Mouse (Mus musculus): Measurements from ENCODE around the gene Wdr18.
A peak's percentile ranks its signal among the peaks of the same experiment; 100 is the strongest.

Gene Wdr18

GRCm38 (mm10) chr10:79927324-79928029 is 32.5 kb upstream of the Wdr18 start:
- peak; percentile 39 for DNase-seq (ENCODE audit: low read depth, low spot score)

- no peak for DNase-seq (ENCODE audit: low read depth, low spot score)
Measured at GRCm38 (mm10) chr10:79928030-79928694, 31.8 kb upstream of the Wdr18 start.

GRCm38 (mm10) chr10:79928907-79929701 is 30.8 kb upstream of the Wdr18 start:
- DNase-seq (ENCODE audit: low read depth, low spot score): no peak

- DNase-seq (ENCODE audit: low read depth, low spot score): no peak
Measured at GRCm38 (mm10) chr10:79929967-79930825, 29.8 kb upstream of the Wdr18 start.

- no peak for DNase-seq (ENCODE audit: low read depth, low spot score)
Measured at GRCm38 (mm10) chr10:79930826-79931186, 29.1 kb upstream of the Wdr18 start.

GRCm38 (mm10) chr10:79931797-79932196 is 28.2 kb upstream of the Wdr18 start:
- no peak for DNase-seq (ENCODE audit: low read depth, low spot score)

- DNase-seq (ENCODE audit: low read depth, low spot score): no peak
Measured at GRCm38 (mm10) chr10:79932736-79933135, 27.2 kb upstream of the Wdr18 start.

- DNase-seq (ENCODE audit: low read depth, low spot score): no peak
Measured at GRCm38 (mm10) chr10:79933145-79933679, 26.7 kb upstream of the Wdr18 start.

GRCm38 (mm10) chr10:79933861-79934260 is 26.1 kb upstream of the Wdr18 start:
- no peak for DNase-seq (ENCODE audit: low read depth, low spot score)

GRCm38 (mm10) chr10:79934272-79934721 is 25.7 kb upstream of the Wdr18 start:
- DNase-seq (ENCODE audit: low read depth, low spot score): no peak

- no peak for DNase-seq (ENCODE audit: low read depth, low spot score)
Measured at GRCm38 (mm10) chr10:79934794-79935569, 25.0 kb upstream of the Wdr18 start.

- no peak for DNase-seq (ENCODE audit: low read depth, low spot score)
Measured at GRCm38 (mm10) chr10:79936284-79936910, 23.6 kb upstream of the Wdr18 start.

GRCm38 (mm10) chr10:79936911-79937441 is 23.0 kb upstream of the Wdr18 start:
- no peak for DNase-seq (ENCODE audit: low read depth, low spot score)

GRCm38 (mm10) chr10:79937775-79938526 is 22.0 kb upstream of the Wdr18 start:
- no peak for DNase-seq (ENCODE audit: low read depth, low spot score)

GRCm38 (mm10) chr10:79940749-79941148 is 19.2 kb upstream of the Wdr18 start:
- no peak for DNase-seq (ENCODE audit: low read depth, low spot score)

GRCm38 (mm10) chr10:79942988-79943387 is 17.0 kb upstream of the Wdr18 start:
- no peak for DNase-seq (ENCODE audit: low read depth, low spot score)

- DNase-seq (ENCODE audit: low read depth, low spot score): no peak
Measured at GRCm38 (mm10) chr10:79943471-79943901, 16.5 kb upstream of the Wdr18 start.

- DNase-seq (ENCODE audit: low read depth, low spot score): no peak
Measured at GRCm38 (mm10) chr10:79945507-79946234, 14.3 kb upstream of the Wdr18 start.
